Mouse (Mus musculus) layer of hippocampus, adult 8-10 months (tissue): ENCODE results near the gene Gart. TPM values are rescaled to one million over a fixed set of nuclear protein-coding genes. Genes with fewer than 3 reads are reported as not detected.
A peak's percentile ranks its signal among the peaks of the same experiment; 100 is the strongest.

Experiments used
- DNase-seq, 2 experiments: peaks; one replicate each; pipeline ENCODE4 v3.0.0; 2022; ENCODE audit warnings: low spot score in 2 of 2
- total RNA-seq, 4 experiments: library from RNA; stranded (reverse); gene quantifications; 2 replicates each; pipeline ENCODE4 v1.2.4; 2022

The Gart gene
- total RNA-seq, 4 experiments from 2014 or later = 51.4 to 67.0 (median 56.2) TPM

- no peak for DNase-seq
Measured at GRCm38 (mm10) chr16:91609501-91610245, 37.1 kb downstream of the Gart start.

GRCm38 (mm10) chr16:91606958-91607357 lies 39.8 kb downstream of the Gart start:
- DNase-seq = no peak

GRCm38 (mm10) chr16:91605156-91605555 lies 41.6 kb downstream of the Gart start:
- no peak for DNase-seq

DNA sequence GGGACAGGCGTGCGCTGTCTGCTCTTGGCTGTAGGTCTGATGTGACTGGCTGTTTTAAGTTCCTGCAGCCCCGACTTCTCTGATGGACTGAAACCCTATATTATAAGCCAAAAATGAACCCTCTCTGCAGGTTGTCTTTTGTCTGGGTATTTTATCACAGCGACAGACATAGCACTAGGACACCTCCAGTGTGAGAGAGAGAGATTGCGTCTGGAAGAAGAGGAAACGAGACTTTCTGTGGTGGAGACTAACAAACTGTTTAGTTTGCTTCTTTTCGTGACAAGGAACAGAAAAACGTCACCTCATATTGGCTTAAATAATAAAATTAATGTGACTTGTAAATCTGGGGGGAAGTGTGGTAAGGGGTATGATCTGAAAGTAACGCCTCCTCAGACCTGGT lies 45.1 kb downstream of the Gart start:
- DNase-seq = no peak

DNA sequence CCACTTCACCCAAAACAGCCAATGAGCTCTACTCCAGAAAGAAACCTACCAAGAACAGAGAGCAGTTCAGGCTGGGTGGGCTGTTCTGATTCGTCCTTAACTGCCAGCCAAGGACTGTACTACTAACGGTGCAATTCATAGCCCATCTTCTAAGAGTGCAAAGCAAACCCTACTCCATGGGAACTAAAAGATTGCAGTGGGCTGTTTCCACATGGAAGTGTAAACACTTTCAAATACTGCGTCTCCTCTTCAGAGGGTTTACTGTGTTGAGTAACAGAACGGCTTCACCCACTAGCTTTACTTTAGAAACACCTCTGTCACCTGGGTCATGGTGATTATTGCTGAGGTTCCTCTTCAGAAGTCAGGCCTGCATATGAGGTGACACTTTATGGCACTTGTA lies 45.7 kb downstream of the Gart start:
- no peak for DNase-seq

- no peak for DNase-seq
Measured at GRCm38 (mm10) chr16:91599242-91599641, 47.5 kb downstream of the Gart start.

DNA sequence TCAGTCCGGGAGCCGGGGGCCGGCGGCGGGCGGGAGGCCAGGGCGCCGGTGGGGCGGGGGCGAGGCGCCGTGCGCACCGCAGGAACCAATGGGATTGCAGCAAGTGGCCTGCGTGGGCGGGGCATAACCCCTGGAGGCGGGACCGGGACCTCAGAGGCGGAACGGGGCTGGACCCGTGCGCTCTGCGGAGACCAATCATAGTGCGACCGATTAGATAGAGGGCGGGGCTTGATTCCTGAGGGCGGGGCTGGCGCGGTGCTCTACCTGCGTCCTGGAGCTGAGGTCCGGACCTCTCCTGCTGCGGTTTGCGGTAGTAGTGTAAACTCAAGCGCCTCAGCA lies 49.1 kb downstream of the Gart start, which contains the start of gene Tmem50b:
Gene Tmem50b, minus strand, starts transcription at position 129 of the 339 bp plus-strand sequence.
- peak; percentile 97 to 99 for DNase-seq

- DNase-seq = no peak
Measured at GRCm38 (mm10) chr16:91596779-91597671, 49.7 kb downstream of the Gart start.

DNA sequence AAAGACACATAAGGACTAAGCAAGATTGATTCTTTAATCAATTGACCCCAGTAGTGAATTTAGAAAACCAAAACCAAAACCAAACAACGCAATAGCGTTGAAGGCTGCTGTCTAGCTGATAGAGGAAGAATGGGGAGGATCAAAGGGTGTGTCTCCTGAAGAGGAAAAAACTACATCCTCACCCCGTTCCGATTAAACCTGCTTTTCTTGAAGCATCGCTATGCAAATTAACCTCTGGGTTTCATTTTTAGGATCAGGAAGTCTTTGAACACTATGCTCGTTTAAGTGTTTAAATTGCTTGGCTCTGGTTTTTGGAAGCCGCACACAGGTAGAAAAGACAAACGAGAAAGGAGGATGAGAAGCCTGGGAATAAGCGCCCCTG lies 50.4 kb downstream of the Gart start:
- no peak for DNase-seq

GRCm38 (mm10) chr16:91595076-91595475 lies 51.7 kb downstream of the Gart start:
- peak in 1 of 2 experiments; percentile 32 for DNase-seq

- no peak for DNase-seq
Measured at GRCm38 (mm10) chr16:91593262-91593661, 53.5 kb downstream of the Gart start.

GRCm38 (mm10) chr16:91592162-91592561 lies 54.6 kb downstream of the Gart start:
- DNase-seq = no peak

DNA sequence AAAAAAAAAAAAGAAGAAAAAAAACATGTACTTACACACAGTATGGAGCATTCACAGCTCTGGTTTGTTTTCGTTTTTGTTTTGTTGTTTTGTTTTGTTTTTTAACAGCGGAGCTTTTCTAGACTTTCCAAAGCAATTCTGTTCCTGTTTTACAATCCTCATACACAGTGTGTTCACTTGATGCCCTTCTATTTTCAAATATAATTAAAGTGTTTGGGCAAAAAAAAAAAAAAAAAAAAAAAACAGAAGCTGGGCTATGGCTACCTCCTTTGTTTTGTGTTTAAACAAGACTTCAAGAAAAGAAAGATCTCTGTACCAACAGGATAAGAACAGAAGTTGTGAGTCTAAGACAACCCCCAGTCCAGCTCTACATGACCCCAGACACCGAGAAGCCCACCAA lies 58.0 kb downstream of the Gart start:
- no peak for DNase-seq

DNA sequence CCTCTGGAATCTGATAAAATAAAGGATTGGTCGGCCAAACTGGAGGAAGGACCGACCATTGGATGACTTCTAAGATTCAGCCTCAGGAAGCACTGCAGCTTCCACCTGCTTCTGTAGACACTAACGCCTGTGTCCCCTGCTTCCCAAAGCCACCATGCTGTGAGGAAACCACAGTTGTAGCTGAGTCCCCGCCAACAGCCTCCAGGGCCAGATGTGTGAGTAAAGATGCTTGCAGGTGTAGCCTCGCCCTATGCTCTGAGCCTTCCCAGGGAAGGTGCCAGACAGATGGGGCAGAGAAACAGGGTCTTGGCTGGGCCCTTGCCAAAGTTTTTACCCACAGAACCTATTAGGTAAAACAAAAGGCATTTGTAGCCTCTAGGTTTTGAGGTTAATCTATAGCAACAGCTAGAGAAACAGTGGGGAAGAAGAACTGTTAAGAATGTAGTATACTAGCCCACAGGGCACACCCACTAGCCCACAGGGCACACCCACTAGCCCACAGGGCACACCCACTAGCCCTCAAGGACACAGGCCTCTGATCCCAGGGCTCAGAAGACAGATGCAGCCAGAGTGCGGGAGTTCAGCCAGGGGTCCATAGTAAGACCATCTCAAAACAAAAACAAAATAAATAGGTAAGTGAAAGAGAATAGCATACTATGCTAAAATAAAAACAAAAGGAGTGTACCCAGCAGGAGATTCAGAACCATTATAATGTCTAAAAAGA lies 58.9 kb downstream of the Gart start:
- no peak for DNase-seq

- no peak for DNase-seq
Measured at GRCm38 (mm10) chr16:91586244-91586643, 60.5 kb downstream of the Gart start.

DNA sequence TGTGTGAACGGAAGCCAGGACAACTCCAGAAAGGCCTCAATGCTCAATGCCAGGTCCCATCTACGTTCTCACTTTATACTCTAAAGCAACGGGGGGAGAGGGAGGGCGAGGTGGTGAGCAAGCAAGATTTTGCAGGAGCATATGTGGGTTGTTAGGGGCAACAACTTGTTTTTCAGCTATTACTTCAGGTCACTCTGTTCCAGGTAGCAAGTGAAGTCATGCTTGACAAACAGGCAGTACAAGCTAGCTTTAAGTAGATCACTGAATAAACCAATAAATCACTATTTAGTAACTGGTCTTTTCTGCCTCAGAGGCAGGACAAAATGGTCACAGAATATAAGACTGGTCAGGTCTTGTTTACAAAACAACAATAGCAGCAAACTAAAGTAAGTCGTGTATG lies 61.1 kb downstream of the Gart start:
- DNase-seq = no peak

DNA sequence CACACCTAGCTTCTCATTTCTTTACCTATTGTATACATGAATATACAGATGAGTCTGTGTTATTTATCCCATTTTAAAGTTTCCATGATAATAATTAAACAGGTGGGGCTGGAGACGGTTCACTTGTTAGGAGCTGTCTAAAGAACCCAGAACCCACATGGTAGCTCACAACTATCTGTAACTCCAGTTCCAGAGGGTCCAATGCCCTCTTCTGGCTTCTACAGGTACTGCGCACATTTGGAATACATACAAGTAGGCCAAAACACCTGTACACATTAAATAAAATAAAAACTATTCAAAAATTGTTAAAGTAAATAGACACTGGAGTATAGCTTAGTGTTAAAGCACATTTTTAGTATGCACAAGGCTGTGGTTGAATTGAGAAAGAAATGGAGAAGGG lies 64.4 kb downstream of the Gart start:
- DNase-seq = no peak

GRCm38 (mm10) chr16:91578980-91579720 lies 67.6 kb downstream of the Gart start:
- DNase-seq = peak; percentile 38 to 47

DNA sequence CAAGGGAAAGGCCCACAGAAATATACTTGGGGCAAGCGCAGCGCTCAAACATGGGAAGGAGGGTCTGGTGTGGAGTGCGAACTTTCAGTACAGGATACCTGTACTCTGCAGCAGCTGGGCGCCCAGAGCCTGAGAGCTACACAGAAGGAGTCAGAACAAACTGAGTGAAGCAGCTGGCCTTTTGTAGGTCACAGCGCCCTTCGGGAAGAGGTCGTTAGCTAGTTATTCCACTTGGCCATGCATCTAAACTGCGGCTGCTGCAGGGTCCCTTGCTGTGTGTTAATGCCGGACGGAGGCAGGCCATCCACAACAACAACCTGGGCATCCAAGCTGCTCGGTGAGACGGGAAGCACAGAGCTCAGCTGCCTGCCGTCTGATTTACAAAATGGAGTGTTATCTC lies 71.6 kb downstream of the Gart start:
- DNase-seq = no peak
